Mouse (Mus musculus): ENCODE results near the gene Ndufb3. TPM values are rescaled to one million over a fixed set of nuclear protein-coding genes. Genes with fewer than 3 reads are reported as not detected.
"Not testable (repeated sequence)": the region's sequence is repeated elsewhere in the genome, so short reads cannot be mapped to it uniquely, and the experiment has no call there.

The Ndufb3 gene
- polyA plus RNA-seq, 1 experiment from 2014 or later, result 167 TPM

- no peak overlapping the region for H3K27ac ChIP-seq
- no peaks in the 10 kb centered on the region; the same call in 1 of the 2 replicates for H3K4me1 ChIP-seq
- no peak overlapping the region for H3K4me3 ChIP-seq
- 84% methylated on average over 3 of the region's 3 CpGs for WGBS
- no peak overlapping the region for H3K9ac ChIP-seq
- no peaks in the 10 kb centered on the region for H3K27me3 ChIP-seq
- no peak for ATAC-seq (ENCODE audit: low FRiP score, low read depth)
- no peak overlapping the region for H3K4me2 ChIP-seq (replicated peaks)
- H3K9me3 ChIP-seq, result peaks cover 7% of the 10 kb centered on the region; the same call in 1 of the 2 replicates
- H3K36me3 ChIP-seq, result no peaks in the 10 kb centered on the region
Observed at GRCm38 (mm10) chr1:58621251-58621650, 35.1 kb downstream of the Ndufb3 start.

- H3K4me1 ChIP-seq, result no peaks in the 10 kb centered on the region; the same call in 1 of the 2 replicates
- WGBS, result 65% methylated on average over 7 of the region's 7 CpGs
- no peak overlapping the region for H3K4me3 ChIP-seq
- no peak overlapping the region for H3K4me2 ChIP-seq (replicated peaks)
- H3K27ac ChIP-seq, result no peak overlapping the region
- peaks cover 7% of the 10 kb centered on the region; the same call in 1 of the 2 replicates for H3K9me3 ChIP-seq
- no peak for ATAC-seq (ENCODE audit: low FRiP score, low read depth)
- no peaks in the 10 kb centered on the region for H3K36me3 ChIP-seq
- H3K27me3 ChIP-seq, result no peaks in the 10 kb centered on the region
- H3K9ac ChIP-seq, result no peak overlapping the region
Observed at GRCm38 (mm10) chr1:58621996-58622748, 36.0 kb downstream of the Ndufb3 start.

- H3K9me3 ChIP-seq; H3K27me3 ChIP-seq; ATAC-seq (ENCODE audit: low FRiP score, low read depth); H3K4me3 ChIP-seq; H3K27ac ChIP-seq; H3K9ac ChIP-seq; H3K4me1 ChIP-seq; H3K36me3 ChIP-seq; H3K4me2 ChIP-seq (replicated peaks): not testable (repeated sequence)
- 84% methylated on average over 2 of the region's 2 CpGs for WGBS
Observed at GRCm38 (mm10) chr1:58628847-58629246, 42.7 kb downstream of the Ndufb3 start.

Other genes with a start within 250 kb of the Ndufb3 start
- 362 and 384 TPM in 2 replicates for gene Bzw1, start 193.5 kb upstream of the Ndufb3 start, polyA plus RNA-seq (2015; fragmentation: Nextera tagmentation; extraction: Ambion mirVana)
- gene Clk1, start 162.3 kb upstream of the Ndufb3 start, polyA plus RNA-seq (2015; fragmentation: Nextera tagmentation; extraction: Ambion mirVana), result 230 and 244 TPM in 2 replicates
- gene Nif3l1, start 141.2 kb upstream of the Ndufb3 start, polyA plus RNA-seq (2015; fragmentation: Nextera tagmentation; extraction: Ambion mirVana), result 55.1 and 56.8 TPM in 2 replicates
- gene Ppil3, start 140.9 kb upstream of the Ndufb3 start, polyA plus RNA-seq (2015; fragmentation: Nextera tagmentation; extraction: Ambion mirVana), result 63.5 and 64.6 TPM in 2 replicates
- 36.8 and 36.9 TPM in 2 replicates for gene Orc2, start 81.3 kb upstream of the Ndufb3 start, polyA plus RNA-seq (2015; fragmentation: Nextera tagmentation; extraction: Ambion mirVana)
- gene Fam126b, start 61 bp upstream of the Ndufb3 start, polyA plus RNA-seq (2015; fragmentation: Nextera tagmentation; extraction: Ambion mirVana), result 7.5 and 8.2 TPM in 2 replicates
- gene Als2cr12, start 109.6 kb downstream of the Ndufb3 start, polyA plus RNA-seq (2015; fragmentation: Nextera tagmentation; extraction: Ambion mirVana), result not detected in 2 replicates
- gene Cflar, start 125.1 kb downstream of the Ndufb3 start, polyA plus RNA-seq (2015; fragmentation: Nextera tagmentation; extraction: Ambion mirVana), result 35.3 and 35.6 TPM in 2 replicates
- gene Casp8, start 209.0 kb downstream of the Ndufb3 start, polyA plus RNA-seq (2015; fragmentation: Nextera tagmentation; extraction: Ambion mirVana), result 28.1 and 28.7 TPM in 2 replicates